Mouse (Mus musculus) urinary bladder, postnatal 25 days (tissue): ENCODE results near the gene Col25a1.

Experiments used
- DNase-seq: peaks from one replicate; pipeline ENCODE4 v3.0.0; 2022; ENCODE audit warnings: low spot score

Col25a1 gene

DNA sequence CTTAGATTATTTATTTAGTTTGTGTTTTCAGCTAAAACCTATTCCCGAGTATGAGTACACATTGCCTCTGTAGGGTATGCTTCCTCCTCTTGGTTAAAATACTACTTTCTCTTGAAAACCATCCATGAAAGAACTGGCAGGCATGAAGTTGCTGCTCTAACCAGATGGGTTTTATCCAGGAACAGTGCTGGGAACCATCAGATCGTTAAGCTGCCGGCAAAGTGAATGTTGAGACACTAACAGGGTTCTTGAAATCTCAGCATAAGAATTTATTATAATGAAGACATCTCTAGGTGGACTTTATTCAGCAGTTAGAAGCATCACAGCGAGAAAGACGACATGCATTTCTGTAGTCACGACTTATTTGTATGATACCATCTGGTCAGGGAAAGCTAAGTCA lies 181.9 kb downstream of the Col25a1 start:
- no peak for DNase-seq

DNA sequence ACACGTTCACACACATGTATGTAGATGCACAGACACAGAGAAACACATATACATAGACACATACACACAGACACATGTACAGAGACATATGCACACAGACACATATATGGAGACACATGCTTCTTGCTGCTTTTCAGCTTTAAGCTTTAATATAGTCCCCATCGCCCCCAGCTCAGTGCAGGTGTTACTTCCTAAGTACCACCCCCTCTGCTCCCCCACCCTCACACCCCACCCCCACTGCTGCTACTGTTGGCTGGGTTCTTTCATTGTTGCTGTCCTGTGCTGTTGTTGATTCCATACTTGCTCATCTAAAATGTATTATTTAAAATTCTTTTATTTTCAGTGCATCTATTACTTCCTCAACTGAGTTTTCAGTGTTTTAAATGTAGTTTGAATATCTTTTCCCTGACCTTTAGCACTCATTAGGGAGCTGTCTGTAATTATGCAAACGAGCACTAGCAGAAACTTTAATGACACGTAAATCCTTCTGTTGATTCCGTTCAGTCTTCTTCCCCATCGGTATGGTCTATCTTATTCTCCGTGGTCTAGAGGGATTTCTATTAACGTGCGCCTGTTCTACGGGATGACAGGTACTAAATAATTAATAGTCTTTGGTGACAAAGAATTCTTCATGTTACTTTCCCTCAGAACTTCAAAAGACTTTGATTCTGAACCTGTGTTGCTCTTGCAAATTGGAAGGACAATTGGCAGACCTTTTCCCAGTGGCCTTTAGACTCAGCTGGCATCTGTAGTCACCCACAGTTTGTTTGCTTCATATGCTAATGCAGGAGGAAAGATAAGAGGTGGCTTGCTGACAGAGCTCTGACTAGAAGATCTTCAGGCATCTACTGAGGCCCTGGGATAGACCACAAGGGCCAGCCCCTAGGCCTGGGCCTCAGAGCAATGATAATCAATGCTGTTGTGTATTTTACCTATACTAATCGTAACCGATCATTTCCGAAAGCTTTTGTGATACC lies 196.0 kb downstream of the Col25a1 start:
- DNase-seq = no peak

DNA sequence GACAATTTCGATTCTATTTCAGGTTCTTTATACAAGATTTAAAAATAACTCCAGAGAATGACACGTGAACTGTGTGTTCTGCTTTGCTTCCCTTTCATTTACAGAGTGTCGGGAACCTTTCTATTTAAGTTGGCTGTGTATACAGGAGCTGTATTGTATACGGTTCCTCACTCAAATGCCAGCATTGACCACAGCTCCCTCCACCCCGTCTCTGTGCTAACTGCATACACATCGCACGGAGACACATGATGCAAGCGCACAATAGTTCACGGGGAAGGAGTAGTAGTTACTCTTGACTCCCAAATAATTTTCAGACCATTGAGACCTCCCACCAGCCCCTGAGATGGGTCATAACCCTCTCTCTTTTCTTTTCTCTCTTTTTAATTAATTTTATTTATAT lies 197.6 kb downstream of the Col25a1 start:
- no peak for DNase-seq

DNA sequence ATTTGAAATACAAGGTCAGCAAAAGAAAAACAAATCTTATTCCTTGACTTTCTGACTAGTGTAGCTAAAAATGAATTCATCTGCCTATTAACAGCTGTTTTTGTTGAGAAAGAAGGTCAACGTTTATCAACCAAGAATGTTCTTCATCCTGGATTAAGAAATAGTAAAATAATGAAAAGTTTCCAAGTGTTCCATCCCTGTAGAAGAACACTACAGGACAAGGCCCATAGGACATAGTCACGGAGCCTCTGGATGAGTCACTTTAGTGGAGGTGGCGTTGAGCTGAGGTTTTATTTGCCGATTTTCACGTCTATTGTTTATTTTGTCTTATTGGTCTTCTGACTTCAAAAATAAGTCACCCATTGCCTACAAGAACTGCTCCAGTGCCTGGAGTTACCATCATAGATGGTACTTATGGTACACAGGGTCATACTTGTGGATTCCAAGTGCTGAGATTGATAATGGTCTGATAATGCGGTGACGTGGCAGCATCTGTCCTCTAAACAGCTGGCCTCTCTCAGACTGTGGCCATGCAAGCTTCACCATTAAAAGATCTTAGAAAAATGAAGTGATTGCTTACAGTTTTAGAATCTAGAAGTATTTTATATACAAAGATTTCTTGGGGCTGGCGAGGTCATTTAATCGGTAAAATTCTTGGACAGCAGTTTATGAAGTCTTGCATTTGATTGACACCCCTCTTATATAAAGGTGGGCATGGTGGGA lies 198.7 kb downstream of the Col25a1 start:
- DNase-seq = no peak

DNA sequence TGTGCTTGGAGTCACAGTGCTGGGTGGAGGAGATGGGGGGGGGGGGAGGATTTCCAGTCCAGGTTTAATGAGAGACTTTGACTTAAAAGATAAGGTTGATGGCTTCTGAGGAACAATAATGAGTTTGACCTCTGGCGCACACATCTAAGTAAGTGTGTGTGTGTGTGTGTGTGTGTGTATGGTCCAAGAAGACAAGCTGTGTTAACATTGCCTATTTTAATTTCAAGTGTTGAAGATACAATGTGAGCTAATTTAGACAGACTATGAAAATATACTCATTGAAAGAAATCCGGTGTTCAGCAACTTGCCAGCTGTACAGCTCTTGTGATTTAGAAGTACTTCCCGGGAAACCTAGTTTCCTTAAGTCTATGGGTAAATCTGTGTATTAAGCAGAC lies 199.3 kb downstream of the Col25a1 start:
- DNase-seq = no peak

DNA sequence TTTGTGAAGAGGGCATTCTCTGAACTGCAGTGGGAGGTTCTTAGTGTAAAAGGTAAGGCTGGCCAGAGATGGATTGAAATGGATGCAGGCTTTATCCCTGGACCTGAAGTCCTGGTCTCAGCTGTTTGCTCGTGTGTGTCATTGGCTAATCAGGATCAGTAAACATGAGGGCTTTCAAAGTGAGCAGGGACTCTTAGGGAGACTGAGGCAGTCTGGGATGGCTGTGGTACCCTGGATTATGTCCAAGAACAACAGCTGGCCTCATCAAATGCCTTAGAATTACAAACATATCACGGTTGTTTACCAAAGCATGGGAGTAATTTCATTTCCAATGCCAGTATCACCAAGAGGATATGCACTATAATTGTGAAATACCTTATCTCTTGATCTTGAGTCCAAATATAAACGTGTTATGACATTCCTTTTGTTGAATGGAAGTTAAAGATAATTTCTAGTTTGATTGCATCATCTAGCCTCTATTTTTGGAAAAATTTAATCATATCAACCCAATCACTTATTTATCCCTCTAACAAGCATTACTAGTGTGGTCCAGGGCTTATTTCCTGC lies 201.1 kb downstream of the Col25a1 start:
- DNase-seq = no peak

DNA sequence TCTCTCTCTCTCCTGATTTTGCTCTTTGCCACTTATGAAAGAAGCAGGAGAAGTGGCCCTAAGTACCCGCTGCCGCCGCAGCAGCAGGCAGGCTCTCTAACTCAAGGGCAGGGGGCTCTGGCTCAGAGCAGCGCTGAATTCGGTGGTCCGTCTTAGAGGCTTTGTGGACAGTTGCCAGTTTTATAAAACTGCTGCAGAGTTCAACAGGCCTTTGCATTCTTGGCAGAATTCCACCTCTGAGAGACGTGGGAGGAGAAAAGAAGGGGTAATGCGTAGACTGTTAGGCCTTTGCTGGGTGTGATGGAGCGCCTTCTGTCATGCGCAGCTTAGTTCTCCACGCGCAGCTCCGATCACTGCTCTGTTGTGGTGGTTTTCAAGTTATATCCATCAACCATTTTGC lies 206.6 kb downstream of the Col25a1 start:
- no peak for DNase-seq

DNA sequence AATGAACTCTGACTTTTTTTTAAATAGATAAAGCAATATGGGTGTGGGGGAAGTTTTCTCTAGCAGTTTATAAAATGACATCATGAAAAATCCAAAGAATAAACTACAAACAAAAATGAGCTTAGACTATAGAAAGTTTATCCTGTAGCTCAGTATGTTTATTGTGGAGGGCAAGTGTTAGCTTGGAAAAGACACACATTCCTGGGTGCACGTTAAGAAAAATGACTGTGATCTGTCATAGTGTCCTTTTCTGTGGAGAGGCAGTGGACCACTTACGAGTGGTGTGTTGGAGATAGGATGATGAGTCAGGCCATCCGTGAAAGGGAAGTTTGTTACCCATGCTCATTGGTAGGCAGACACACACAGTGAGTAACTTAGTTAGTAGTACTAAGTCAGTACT lies 207.1 kb downstream of the Col25a1 start:
- DNase-seq = no peak

DNA sequence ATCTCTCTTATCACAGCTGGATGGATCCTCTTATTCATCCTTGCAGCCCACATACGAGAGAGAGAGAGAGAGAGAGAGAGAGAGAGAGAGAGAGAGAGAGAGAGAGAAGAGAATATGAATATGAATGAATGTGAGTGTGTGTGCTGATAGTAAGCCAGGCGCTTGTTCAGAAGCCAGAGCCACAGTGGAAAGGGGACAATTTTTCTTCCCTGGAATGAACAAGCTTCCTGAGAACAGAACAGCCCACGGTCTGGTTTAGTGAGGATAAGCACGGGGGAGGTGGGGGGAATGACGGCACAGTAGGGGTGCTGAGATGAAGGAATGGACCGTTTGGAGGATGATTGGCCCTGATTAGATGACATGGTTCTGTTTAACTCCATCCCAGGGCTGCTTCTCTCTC lies 218.9 kb downstream of the Col25a1 start:
- no peak for DNase-seq

DNA sequence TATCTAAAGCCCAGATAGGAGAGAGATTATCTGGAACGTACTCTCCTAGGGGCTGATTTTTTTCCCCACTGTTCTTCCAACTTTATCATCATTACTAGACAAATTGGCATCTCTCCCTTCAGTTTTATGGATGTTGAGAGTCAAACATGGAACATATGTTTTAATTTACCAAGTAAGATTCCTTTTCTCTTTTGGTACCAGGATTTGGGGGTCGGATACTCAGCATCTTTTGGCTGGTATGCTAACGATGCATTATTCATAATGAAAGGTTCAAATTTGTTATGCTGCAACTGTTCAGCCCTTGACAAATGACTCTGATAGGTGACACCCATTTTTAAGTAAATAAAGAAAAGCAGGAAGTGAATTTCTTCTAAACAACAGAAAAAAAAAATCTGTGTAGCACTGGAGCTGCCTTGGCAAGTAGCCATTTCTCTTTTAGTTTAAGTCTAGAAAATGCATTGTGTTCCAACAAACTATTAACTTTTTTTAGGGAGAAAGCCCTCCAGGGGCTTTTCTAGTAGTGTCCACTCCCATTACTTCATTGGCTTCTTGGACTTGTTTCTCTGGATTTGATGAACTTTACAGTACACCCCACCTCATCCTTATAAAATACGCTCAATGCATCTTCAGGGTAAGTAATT lies 223.2 kb downstream of the Col25a1 start:
- no peak for DNase-seq

DNA sequence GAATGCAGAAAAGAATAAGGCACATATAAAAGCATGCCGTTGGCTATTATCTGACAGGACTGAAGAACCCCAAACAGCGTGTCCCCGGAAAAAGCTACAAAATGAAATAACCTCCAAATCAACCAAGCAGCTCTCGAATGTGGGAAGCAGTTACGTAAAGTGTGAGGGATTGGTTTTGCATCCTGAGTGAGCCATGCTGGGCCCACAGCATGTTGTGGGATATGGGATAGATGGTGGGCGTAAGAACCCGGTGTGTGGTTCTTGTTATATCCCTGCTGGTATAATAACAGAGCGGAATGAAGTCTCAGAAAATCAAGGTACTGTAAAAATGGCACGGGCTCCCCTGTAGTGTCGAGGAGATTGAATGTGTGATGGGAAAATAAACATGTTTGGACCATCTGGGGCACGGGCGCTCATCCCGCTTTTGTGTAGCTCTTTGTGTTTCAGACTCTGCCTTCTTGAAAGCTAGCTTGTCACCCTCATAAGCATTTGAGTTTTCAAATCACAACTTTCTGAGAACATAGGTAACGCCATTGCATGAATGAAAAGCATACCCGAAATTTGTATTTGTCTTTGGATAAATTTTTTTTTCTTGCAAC lies 225.4 kb downstream of the Col25a1 start:
- no peak for DNase-seq

DNA sequence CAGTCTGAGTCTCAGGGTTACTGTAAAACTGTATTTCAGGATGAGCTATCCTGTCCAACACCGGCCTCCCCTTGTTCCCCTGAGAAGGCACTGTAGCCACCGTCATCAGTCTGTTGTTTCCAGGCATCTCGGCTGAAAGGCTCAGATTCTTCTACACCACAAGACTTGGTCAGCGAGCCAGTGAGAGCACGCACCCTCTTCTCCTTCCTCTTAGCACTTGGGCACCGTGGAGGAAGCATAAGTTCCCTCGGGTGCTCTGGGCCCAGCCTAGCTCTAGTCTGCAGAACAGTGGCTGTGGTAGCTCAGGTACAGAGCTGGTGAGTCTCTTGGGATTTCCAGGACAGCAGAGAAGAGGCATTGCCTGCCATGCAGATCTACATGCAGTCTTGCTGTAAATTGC lies 229.5 kb downstream of the Col25a1 start:
- no peak for DNase-seq

DNA sequence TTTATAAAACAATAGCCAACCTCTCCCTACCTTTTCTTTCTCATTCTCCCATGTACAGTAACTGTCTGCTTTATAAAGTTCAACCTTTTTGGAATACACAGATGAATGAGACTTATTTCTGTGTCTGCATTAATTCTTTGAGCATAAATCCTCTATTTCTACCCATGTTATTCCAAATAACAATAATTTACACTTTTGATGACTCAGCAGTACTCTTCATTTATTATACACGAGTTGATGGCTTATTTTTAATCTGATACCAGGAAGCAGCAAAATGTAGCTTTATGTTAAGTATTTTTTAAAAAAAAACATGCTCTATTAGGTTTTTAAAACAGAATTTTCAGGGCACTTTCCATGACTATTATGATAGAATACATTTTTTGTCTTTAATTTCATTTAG lies 230.6 kb downstream of the Col25a1 start:
- DNase-seq = no peak

DNA sequence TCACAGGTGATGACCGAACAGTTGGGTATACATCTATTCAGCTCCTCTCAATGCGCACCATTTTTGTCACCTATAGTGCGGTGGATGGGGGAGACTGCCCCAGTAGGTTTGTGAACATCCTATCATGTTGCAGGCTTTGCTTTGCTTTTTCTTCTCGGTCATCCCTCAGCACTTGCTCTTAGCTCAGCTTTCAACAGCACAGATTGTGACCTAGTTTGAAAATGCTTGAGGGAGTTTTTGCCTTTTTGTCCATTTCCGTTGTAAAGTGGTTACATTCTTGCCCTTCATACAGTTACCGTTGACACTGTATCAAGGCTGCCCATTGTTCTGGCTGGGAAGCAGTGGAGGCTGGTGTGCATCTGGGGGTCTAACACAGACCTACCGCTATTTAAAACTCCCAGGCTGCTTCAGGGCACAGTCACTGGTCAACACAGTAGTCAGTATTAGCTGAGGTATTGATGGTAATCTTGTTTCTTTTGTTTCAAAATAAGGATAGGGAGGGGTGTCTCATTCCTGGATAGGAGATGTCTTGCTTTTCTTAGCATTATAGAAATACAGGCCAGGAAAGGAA lies 231.6 kb downstream of the Col25a1 start:
- no peak for DNase-seq

DNA sequence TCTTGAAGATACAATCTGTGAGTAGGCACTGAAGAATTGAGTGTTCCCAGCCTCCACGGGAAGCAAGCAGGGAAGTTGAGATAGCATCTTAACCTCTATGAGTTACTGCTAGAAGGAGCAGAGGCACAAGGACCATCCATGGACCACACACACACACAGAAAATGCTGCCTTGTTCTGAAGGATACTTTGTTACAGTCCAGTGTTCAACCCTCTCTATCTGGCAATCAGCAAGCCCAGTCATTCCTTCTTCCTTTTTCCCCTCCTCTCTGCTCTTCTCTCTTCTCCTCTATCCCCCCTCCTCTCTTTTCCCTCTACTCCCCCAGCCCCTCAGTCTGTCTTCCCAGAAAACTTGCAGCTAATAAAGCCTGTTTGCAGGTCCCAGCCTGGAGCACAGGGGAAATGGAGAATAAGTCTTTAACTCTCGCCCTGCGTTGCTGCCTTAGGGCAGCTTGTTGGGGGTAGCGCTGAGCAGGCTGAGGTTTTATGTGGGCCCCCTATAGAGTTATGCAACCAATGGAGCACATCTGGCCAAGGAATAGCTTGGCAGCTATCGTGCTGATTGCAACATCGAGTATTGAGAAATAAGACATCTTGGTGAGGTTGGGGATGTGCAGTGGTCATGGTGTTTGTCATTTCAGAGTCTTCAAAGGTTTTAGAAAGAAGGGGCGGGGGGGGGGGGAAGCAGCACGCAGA lies 235.8 kb downstream of the Col25a1 start:
- no peak for DNase-seq

DNA sequence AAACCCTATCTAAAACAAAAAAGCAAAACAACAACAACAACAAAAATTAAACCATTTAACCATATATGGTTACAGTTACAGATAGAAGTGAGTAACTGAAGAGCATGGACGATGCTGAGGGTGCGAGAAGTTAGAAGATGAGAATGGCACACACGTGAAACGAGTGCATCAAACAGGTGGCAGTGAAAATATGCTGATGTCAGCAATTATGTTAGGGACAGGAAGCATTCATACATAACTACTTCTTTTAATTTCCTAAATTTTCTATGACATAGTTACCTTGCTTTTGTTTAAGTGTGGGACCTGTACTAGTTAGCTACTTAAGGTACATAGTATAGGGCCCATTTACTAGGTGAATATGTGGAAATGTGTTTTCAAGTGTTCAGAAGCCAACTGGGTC lies 237.1 kb downstream of the Col25a1 start:
- no peak for DNase-seq

DNA sequence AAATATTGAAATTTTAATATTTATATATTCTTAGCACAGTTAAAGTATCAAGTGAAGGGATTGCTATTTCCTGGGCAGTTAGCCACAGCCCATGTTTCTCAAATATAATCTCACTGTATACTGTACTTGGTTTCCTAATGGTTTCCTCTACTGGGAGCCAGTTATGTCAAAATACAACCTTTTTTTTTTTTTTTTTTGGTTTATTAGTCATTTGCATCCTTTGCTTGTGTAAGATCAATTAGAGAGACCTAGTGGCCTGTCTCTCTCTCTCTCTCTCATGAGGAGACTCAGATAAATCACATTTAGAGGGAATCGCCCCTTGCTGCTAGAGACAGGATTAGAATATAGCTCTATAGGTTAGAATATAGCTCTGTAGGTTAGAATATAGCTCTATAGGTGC lies 237.8 kb downstream of the Col25a1 start:
- DNase-seq = no peak

DNA sequence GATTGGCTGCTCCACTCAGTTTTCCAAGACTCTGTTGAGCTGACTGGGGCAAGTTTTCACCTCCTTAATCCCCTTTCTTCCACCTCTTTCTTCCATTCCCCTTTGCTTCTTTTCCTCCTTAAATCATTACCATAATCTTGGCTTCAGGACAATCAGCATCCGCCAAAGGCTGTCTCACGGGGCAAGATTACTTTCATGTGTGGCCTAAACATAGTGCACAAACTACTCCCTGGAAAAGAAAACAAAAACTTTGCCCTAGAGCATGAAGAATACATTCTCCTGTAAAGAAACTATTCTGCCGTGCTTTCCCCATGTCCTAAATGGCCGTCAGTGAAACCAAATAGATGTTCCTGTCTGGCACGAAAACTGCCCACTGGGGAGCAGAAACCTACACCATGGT lies 238.9 kb downstream of the Col25a1 start:
- DNase-seq = no peak

DNA sequence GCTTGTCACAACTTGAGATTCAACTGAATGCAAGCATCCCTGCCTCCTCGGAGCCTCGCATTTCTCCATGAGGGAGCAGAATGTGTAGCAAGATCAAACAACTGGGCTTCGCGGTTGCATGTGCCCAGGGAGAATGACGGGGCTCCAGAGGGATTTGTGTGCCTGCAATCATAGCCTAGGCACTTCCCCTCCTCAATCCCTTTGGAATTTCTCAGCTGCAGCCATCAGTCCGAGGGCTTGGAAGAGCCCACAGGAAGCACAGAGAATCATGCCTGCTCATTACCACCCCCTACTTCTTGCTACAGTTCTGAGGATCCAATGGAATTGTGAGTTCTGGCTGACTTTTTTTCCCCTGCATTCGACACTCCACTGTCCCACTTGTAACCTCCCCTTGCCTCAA lies 241.8 kb downstream of the Col25a1 start:
- DNase-seq = no peak

DNA sequence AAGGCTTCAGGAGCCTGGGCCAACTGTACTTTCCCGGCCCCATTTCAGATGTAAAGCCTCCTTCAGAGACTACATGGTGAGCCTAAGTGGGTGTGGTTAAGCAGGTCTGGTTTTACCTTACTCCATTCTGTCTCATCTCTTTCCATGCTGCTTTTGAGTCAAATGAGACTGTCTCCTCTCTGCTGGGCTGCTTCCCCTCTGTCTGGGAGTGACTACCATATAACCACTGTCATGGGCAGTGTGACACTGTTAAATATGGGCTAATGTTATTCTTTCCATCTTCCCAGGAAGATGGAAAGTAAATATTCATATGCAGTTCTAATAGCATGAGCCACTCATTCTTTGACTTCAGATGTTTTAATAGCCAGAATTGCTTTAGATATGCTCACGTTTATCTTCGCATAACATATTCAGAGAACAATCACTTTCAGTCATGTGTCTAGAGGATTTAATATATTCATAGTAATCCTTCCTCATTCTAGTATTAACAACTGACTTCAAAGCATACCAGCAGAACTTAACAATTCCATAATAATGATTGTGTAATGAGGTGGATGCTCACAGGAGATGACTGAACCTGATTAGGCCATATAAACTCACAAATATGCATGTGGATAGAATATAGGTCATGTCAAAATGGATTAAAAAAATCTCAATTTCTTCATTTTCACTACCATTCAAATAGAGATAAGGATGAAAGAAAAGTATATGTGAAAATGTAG lies 243.5 kb downstream of the Col25a1 start:
- no peak for DNase-seq

DNA sequence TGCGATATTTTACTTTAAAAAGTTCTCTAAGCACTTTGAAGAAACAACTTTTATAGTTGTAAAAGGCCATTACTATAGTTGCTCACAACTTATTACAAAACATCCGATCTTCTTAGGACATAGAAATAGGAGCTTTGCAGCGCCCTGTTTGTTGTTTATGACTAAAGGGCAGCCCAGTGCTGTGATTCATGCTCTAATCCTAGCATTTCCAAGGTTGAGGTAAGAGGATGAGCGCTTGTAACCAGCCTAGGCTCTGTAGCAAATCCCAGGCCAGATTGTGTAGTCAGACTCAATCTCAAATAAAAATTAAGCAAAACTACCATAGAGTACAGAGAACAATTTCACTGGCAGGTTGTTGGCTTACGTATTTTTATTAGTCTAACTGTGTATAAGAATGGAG lies 246.5 kb downstream of the Col25a1 start:
- no peak for DNase-seq
